Mouse (Mus musculus) embryo, embryonic 9.5 days (tissue): ENCODE measurements around the gene Klhl4.

Experiments
- DNase-seq: peaks from one replicate; pipeline ENCODE4 v3.0.0-alpha.2; 2017; ENCODE audit errors: extremely low spot score

Klhl4 gene

DNA sequence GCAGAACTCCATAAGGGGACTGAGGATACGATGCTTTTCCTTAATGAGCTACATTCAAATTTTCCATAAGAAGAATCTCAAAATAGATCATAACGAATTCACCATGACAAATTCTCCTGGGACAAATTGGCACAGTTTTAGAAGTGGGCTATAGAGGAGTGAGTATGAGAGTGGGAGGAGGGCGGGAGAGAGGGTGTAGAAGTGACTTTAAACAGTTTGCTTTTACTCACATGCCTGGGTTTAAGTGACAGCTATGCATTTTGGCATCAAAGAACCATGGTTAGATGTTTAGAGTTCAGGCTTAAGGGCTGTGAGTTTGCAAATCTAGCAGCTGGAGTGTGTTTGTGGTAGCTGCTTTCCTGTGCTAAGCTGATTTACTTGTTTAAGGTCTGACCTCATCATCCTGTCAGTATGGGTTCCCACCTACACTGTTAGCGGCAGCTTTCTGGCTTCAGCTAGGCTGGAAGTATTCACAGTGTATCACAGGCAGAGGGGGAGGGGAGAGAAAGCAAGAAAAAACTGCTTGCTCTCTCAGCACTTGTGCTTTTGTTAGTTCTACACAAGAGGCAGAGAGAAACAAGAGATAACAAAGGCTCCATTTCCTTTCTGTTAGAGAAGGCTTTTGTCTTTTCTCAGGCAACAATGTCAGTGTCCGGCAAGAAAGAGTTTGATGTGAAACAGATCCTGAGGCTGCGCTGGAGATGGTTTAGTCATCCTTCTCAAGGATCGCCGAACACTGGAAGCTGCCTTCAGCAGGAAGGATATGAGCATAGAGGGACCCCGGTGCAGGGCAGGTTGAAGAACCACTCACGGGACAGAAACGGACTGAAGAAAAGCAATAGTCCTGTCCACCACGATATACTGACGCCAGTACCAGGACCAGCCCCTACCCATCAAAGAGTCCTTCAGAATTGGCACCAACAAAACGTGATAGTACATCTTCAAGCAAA, at the start of gene Klhl4:
Klhl4 (plus strand) TSS at position 552 of the 950 bp plus-strand sequence.
- peak; percentile 18 for DNase-seq

GRCm38 (mm10) chrX:114484153-114484552, 10.0 kb downstream of the Klhl4 start:
- DNase-seq, result no peak

GRCm38 (mm10) chrX:114486691-114487090, 12.6 kb downstream of the Klhl4 start:
- DNase-seq, result no peak

GRCm38 (mm10) chrX:114558141-114558540, 84.0 kb downstream of the Klhl4 start:
- peak; percentile 9 for DNase-seq

- DNase-seq, result no peak
Measured at GRCm38 (mm10) chrX:114582311-114582710, 108.2 kb downstream of the Klhl4 start.
